Mouse (Mus musculus) right cerebral cortex, postnatal 14 days (tissue): ENCODE measurements at regions not wholly inside any gene's neighbourhood (a gene's known extent, or its start where the extent isn't known, plus 50 kb on each side); places are given as distances from the start of the nearest gene placed in this dataset.

Experiments used
- DNase-seq: peaks from one replicate; pipeline ENCODE4 v3.0.0; 2022

GRCm38 (mm10) chr14:28626951-28627350, 122.4 kb downstream of the Wnt5a start:
- no peak for DNase-seq

GRCm38 (mm10) chr14:28635175-28635574, 130.6 kb downstream of the Wnt5a start:
- DNase-seq: no peak

GRCm38 (mm10) chr14:28639056-28639455, 134.5 kb downstream of the Wnt5a start:
- no peak for DNase-seq

GRCm38 (mm10) chr14:28645807-28646206, 141.3 kb downstream of the Wnt5a start:
- DNase-seq: no peak

DNA sequence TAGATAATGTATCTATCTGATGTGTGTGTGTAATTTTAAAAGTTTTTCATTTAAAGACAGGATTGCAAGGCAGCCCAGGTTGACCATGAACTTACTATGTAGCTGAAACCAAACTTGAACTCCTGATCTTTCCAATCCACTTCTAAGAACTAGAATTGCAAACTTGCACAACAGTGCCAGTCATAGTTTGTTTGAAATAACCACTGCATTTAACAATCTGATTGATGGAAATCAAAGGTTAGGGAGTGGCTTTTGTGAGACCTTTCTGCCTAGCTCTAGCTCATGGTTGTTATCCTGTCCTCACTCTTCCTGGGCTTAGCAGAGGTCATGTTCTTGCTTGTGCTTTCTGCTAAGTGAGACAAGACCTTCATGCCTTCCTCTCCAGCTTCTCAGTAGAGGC, 144.9 kb downstream of the Wnt5a start:
- DNase-seq: no peak

DNA sequence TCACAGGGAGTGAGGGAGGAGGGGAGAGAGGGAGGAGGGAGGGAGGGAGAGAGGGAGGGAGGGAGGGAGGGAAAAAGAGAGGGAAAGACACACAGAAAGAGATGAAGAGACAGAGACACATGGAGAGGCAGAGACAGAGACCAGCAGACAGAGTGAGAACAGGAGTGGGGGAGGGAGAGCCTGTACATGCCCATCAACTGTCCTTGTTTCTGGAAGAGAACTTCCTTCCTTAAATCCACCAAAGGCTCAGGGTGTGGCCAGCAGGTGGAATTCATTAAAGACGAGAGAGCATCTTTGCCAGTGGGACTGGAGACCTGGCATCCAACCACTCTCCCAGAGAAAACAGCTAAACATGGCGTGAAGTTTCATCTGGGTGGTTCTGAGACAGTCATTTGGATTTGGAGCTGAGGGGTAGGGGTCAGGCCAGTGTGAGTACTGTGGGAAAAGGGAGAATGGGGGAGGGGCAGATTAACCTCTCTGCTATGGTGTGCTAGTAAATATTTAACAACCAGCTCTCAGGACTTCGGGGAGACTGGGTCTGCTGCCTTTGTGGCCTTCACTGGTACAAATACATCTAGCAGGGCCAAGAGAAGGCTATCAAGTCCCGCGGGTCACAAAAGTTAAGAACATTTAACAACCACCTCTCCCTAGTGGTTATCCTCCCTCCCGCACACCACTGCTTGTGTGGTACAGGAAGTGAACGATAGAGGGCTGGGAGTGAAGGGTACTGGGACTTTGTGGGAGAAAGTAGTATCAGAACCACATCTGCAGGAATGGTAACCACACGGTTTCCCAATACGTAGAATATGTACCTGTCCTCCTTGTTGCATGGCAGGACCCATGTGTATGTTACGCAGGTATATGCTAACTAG, 148.7 kb downstream of the Wnt5a start:
- no peak for DNase-seq

GRCm38 (mm10) chr14:28657216-28657615, 152.7 kb downstream of the Wnt5a start:
- DNase-seq: no peak

GRCm38 (mm10) chr14:28660872-28661588, 156.5 kb downstream of the Wnt5a start:
- DNase-seq: no peak

GRCm38 (mm10) chr14:28663316-28663715, 158.8 kb downstream of the Wnt5a start:
- no peak for DNase-seq

DNA sequence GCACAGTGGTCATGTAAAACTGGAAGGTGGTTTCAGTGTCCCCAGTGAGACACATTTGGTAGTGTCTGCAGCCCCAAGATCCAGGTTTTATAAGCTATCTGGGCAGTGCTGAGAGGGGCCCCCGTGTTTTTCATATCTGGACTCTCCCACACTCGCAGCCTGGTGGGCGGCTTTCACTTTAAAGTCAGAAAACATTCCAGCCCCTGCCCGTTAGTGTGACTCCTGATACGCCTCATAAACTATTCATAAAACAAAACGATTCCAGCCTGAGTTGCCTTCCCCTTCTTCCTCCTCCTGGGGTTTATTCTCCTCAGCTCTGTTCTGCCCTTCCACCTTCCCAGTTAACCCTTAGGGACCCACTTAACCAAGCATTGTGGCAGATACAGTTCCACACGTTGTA, 159.6 kb downstream of the Wnt5a start:
- no peak for DNase-seq

DNA sequence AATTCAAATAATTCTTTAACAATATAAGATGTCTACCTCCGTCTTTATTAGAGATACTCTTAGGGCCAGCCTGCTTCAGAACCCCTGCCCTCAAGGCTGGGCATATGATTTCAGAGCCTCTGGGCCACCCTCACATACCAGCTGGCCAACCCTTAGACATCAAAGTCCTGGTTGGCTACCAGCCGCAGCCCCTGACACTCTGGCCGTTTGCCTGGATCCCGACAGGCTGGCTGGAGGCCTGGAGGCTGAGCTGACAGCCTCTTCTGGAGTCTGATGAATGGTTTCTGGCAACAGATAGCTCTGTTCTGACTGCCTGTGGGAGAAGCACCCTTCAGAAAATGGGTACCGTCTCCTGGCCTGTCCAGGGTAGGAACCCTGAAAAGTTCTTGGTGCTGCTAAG, 170.9 kb downstream of the Wnt5a start:
- DNase-seq: peak; percentile 25

- peak; percentile 9 for DNase-seq
Observed at GRCm38 (mm10) chr14:28699780-28700179, 195.2 kb downstream of the Wnt5a start.

GRCm38 (mm10) chr14:28704729-28705128, 200.2 kb downstream of the Wnt5a start:
- DNase-seq: no peak

GRCm38 (mm10) chr14:28714598-28714997, 210.0 kb downstream of the Wnt5a start:
- no peak for DNase-seq

- DNase-seq: no peak
Observed at GRCm38 (mm10) chr14:28720545-28720944, 216.0 kb downstream of the Wnt5a start.

GRCm38 (mm10) chr14:28725666-28726065, 221.1 kb downstream of the Wnt5a start:
- no peak for DNase-seq

DNA sequence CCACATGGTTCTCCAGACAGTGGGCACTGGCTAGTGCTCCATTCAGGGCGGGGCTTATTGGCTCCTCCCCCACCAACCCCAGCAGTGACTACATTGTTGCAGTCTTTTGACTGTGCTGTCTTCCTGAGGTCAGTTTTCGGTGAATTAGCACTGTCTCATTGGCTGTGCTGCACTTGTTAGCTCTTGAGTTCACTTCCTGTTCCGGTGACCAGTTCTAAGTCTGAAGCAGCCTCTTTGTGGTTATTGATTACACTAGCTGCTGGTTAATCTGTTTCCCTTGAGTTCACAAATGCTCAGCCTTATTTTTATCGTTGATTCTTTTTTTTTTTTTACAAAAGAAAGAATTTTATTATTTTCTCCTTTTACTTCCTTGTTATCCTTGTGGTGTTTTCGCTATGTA, 228.9 kb downstream of the Wnt5a start:
- DNase-seq: no peak

DNA sequence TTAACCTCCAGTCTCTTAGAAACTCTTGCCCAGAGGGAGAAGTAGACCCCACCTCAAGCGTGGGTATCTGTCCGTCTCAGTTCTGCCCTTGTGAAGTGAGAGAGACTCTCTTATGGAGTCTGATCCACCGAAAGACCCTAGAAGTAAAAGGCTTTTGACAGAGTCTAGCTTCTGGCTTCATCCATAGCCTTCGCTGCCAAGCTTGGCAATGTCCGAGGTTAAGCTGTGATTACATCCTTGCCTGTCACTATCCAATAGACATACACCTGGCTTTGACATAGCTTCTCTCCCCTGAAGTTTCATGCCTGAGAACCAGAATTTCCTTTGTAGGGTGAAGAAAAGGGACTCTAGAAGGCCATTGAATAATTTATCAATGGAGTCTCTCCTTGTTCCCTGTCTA, 230.9 kb downstream of the Wnt5a start:
- no peak for DNase-seq

- DNase-seq: no peak
Observed at GRCm38 (mm10) chr14:28740076-28740475, 235.5 kb downstream of the Wnt5a start.

GRCm38 (mm10) chr14:28741418-28741817, 236.9 kb downstream of the Wnt5a start:
- no peak for DNase-seq

DNA sequence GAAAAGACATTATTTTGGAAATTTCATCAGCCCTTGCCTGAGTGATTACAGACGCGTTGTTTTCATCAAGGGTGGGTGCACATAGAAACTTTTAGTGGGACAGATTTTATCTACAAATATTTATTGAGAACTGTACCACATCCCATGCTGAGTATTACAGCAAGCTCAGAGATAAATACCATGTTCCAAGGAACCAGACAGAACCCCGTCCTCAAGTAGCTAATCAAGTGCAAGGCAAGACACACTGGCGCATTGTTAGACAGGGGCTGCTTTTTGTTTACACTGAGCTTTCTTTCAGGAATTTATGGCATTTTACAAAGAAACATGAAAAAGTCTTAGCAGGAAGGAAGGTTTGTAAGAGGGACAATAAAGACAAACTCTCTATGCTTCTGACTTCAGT, 239.1 kb downstream of the Wnt5a start:
- DNase-seq: no peak

- no peak for DNase-seq
Observed at GRCm38 (mm10) chr14:28750301-28750700, 245.8 kb downstream of the Wnt5a start.

- DNase-seq: no peak
Observed at GRCm38 (mm10) chr14:28765201-28765600, 252.8 kb upstream of the Lrtm1 start.

- no peak for DNase-seq
Observed at GRCm38 (mm10) chr14:28773068-28773467, 244.9 kb upstream of the Lrtm1 start.
